Mouse (Mus musculus) G1E-ER4 (cell line): ENCODE data around the gene Sbf1. TPM values are rescaled to one million over a fixed set of nuclear protein-coding genes. Genes with fewer than 3 reads are reported as not detected.

Source experiments
- GATA1 ChIP-seq: IDR thresholded peaks from one replicate; pipeline ENCODE4 v1.8.0; 2012; ENCODE audit warnings: low read length, inconsistent platforms
- polyA plus RNA-seq: library from polyadenylated mRNA; stranded (reverse); fragments of >175 nt; gene quantifications from 2 replicates; pipeline ENCODE4 v1.2.3, GENCODE M21; 2012

Sbf1 gene
- polyA plus RNA-seq, 1 experiment: 140 TPM

DNA sequence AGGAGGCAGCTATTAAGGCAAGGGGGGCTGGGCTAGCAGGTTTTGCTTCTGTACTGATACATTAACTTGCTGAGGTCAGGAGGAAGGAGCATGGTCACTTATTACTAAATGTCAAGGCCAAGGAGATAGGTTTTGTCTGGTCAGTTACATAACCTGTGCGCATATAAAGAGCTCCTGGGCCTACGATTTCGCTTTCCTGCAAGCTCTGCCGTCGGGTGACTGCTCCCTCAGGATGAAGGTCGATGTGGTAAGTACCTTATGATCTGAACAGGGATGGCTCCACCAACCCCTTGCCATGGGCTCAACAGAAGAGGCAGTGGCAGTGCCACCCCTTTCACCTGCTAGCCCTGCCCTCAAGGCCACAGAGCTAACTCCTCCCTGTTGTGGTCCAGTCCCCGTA is 19.2 kb upstream of the Sbf1 start, which contains the start of gene Miox:
Gene Miox, plus strand, starts transcription at position 128 of the 400 bp plus-strand sequence.
- no peak for TF ChIP-seq GATA1

DNA sequence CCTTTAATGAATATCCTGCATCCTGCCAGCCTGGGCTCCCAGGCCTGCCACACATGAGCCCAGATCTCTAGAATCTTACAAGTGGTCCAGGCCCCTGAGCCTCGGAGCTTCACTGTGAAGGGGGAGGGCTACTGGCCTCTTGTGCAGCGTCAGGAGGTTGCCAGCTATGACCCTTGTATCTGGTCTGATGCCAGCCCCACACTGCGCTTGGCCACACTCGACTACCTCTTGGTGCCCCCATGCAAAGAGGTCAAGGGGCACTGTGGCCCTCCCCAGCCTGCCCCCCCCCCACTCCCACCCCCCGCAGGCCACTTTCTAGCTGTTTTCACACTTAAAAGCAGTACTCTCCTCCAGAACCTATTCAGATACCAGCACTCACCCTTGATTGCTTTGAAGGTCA is 11.3 kb upstream of the Sbf1 start:
- no peak for TF ChIP-seq GATA1

DNA sequence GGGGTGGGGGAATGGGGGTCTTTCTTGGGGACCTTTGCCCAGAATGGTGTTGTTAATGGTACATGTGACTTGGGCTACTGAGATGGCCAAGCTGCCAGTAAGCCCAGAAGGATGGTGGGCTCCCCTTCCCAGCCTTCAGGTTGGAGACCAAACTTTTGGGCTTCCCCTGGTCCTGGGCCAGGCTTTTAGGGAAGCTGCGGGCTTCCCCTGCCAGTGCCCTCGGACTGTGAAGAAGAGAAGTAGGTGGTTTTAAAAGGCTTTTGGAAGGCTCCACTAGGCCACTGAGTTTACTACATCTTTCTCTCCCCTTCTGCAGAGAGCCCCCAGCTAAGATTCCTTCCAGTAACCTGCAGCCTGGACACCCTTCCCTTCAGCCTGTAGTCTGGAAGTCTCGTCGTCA is 8.5 kb upstream of the Sbf1 start:
- no peak for TF ChIP-seq GATA1

DNA sequence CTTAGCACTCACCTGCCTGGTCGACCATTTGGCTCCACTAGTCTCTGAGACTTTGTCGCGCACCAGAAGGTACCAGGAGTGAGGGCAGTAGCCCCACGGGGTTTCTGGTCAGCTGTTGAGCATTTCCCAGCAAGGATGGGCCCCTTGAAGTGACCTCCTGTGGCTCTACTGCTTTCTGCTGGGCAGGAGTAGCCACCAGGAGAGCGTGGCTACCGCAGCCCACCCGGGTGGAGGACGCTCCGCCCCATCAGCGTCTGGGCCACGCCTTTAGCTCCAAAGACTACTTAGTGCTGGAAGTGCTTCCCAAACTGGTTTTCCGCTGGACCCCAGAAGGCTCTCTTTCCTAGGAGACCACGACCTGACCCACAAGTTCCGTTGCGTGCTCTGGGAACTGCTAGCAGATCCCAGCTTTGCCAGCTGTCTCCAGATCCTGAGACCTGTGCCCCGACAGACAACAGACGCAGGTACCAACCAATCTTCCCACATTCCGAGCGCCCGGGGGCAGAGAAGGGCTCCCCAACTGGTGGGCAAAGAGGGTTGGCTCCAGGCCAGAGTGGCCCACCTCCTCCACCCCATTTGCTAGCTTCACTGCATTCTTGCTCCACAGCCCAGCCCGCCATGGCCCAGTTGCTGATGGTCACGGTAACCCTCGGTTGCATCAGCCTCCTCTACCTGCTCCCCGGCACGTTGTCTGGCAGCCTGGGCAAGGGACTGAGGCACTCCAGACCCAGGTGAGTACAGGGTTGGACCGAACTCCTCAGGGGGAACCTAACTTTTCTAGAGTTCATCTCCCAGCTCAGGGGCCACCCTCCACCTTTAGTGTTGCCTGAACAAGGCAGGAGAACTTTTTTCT is 7.8 kb upstream of the Sbf1 start, which contains the start of gene Adm2:
Gene Adm2, plus strand, starts transcription at position 51 of the 853 bp plus-strand sequence.
- TF ChIP-seq GATA1: no peak

DNA sequence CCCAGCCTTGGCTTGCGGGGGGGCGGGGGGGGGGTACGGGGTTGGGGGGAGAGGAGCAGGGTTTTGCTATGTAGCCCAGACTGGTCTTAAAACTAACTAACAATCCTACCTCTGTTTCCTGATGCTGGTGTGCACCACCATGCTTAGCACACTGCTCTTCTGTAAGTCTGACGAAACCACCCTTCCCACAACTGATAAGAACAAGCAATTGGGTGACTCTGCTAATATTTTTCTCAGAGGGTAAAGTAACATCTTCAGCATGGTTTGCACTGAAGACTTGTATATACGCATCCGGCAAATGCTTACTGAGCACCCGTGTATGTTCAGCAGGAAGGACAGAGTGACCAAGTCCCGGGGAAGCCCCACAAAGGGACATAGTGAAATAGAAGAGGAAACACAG is 6.2 kb upstream of the Sbf1 start:
- TF ChIP-seq GATA1: peak; percentile 24

DNA sequence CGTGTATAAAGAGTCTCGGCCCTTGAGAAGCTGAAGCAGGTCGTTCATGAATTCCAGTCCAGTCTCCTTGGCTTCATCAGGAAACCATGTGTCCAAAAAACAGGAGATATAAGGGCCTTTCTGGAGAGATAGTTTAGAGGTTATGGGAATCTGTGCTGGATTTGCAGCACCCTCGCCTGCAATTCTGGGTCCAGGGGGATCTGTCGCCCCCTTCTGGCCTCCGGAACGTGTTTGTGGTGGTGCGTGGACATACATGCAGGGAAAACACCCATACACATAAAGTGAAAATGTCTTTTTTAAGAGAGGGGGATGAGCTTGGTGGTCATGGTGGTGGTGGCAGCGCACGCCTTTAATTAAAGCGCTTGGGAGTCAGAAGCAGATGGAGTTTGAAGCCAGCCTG is 1.0 kb upstream of the Sbf1 start:
- TF ChIP-seq GATA1: no peak

DNA sequence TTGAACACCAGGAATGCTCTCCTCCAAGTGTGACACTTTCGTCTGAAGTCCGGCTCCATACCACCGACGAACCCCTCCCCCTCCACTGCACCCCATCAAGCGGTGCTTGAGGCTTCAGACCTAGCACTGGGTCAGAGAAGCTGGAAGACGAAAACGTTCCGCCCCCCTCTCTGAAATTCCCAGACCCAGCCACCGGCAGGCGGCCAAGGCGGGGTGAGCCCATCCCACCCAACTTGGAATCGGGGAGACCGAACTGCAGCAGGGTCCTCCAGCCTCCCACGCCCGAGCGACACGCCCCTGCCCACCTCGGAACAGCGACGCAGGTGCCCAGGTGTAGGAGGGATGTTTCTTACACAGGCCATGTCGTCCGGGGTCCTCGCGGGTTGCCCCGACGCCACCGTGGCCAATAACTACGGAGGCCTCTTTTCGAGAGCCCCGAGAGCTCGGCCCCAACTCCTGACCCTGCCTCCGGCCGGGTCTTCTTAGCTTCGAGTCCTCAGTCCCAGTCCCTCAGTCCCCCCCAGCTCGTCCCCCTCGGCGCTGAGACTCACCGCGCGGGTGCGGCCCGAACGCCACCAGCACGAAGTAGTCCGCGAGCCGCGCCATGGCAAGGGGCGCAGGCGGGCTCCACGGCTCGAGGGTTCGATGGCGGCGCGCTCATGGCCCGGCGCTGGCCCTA is 461 bp downstream of the Sbf1 start:
- TF ChIP-seq GATA1: no peak

DNA sequence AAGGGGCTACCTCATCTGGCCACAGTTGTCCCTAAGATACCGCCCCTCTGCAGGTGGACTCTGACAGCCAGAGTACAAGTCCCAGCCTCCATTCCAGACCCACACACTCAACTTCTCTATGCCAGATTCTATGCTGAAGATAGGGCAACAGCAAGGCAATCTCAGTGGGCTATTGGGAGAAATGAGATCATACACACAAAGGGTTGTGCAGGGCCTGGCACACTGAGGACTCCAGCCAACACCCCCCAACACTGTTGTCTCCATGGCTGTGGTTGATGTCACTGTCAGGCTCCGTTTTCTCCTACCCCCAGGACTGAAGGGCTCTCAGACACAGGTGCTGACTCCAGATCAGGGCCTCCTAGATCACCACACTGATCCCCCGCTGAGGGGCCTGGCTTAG is 1.0 kb downstream of the Sbf1 start:
- no peak for TF ChIP-seq GATA1

DNA sequence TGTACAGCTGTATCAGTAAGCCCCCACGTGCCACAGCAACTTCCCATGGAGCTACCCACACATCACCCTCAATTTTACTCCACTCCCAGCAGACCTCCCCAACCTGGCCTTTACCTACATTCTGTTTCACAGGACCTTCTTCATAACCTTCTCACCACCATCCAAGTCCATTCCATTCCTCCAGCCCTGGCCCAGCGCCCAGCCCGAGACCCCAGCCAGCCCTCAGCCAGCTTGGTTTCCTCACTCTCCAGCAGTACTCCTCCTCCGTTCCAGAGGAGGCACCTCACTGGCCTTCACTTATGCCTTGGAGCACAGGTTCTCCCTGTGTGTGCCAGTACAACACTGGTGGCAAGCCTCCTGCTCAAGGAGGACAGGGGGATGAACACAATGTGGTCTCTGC is 1.8 kb downstream of the Sbf1 start:
- no peak for TF ChIP-seq GATA1

DNA sequence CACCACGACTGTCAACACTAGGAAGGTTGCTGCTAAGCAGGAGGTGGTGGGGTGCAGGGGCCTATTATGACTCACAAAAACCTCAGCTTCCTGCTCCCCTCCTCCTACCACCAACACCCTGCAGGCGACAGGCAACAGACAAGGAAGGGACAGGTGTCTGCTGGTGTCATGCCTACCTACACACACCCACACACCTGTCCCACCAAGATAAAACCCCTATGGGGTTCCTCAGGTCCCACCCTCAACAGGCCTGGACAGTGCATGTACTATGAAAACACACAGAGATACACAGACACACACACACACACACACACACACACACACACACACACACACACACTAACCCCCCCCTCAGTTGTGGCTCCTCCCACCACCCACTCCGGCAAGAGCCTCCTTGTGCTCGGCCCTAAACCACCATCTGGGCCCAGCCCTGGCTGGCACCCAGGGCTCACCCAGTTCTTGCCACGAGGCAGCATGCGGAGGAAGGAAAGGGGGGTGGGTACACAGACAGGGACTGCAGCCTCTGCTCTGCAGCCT is 5.1 kb downstream of the Sbf1 start:
- no peak for TF ChIP-seq GATA1

DNA sequence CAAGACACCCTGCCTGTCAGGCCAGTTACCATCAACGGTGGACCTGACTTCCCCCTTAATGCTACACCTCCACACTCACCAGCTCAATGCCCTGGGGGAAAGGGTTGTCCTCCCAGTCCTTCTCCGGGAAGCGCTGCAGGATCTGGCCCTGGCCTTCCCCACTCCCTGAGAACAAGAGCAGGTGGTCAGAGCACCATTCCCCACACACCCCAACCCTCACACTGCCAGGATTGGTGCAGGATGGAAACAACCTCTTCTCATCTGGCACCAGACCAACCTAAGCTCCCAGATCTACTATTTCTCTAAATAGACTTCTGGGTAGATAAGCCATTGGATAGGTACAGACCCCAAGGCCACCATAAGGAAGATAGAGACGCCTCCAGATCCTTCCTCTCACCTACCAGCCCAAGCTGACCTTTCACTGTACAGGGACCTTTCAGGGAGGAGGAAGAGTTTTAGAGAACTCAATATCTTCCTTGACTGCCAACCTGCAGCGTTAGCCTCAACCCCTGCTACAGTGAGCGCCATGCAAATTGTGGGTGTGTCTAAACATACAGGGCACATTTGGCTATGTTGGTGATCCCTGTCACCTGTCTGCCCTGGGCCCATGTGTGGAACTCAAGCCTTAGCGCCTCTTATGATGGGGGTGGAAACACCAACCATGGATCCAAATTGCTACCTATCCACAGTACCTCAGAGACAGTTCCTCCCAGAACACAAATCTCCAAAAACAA is 6.5 kb downstream of the Sbf1 start:
- TF ChIP-seq GATA1: no peak

DNA sequence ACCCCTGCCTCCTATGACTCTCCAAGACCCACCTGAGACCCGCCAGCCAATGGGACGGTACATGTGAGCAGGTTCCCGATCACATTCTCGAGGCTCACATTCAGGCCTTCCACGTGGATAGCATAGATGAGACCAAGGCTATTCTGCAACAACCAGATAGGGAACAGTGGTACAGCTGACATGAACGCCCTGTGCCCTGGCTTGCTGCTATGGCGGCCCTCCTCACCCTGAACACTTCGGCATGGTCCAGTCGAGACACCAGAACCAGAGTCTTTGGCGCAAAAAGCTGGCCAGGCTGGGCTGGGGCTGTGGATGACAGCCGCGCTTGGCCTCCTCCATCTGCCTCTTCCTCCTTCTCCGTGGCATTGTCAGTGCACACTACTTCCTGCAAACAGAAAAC is 7.7 kb downstream of the Sbf1 start:
- no peak for TF ChIP-seq GATA1

DNA sequence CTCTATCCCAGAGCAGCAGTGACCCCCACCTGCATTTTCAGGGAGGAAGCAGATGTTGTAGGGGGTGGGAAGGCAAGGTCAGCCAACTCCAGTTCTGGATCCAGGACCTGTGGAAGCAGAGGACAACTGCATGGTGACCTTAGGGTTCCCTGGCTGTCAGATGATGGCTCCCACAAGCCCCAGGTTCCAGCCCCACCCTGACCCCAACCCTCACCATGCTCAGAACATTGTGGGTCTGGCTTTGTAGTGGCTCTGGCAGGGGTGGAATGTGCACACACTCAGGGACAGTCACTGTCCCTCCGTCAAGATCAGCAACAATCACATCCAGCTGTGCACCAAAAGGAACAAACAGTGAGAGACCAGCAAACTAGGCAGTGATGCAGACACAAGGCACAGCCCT is 9.1 kb downstream of the Sbf1 start:
- TF ChIP-seq GATA1: no peak

DNA sequence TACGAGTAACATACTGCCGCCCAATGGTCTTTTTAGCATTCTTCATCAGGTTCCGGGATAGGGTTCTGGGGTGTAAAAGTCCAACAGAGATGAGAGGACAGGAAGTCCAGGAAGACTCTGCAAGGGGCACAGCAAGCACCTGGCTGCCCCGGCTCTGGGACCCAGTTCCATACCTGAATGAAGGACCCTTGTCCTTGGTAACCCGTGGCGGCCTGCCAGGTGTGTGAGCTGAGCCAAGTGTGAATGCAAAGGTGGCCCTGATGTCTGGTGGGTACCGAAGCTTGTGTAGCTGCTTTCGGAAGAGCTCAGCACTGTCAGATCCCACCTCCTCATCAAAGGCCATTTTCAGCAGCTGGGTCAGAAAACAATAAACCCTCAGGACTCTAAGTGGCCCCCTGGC is 14.5 kb downstream of the Sbf1 start:
- TF ChIP-seq GATA1: no peak

DNA sequence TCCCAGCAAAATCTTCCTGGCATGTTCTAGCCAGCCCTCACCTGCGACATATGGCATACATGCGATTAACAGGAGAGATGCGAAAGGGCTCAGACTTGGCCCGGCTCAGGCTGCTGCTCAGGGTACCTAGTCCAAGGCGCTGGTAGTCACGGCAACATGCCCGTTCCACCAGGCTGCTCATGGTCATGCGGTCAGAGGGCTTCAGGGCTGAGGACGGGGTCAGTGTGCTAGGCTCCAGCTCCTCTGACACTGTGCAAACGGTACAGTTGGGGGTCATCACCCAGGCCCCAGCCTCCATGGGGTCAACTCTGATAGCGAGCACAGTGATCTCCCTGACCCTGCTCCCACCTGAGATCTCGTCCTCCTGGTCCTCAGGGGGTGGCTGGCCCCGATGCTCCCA is 14.9 kb downstream of the Sbf1 start:
- no peak for TF ChIP-seq GATA1

DNA sequence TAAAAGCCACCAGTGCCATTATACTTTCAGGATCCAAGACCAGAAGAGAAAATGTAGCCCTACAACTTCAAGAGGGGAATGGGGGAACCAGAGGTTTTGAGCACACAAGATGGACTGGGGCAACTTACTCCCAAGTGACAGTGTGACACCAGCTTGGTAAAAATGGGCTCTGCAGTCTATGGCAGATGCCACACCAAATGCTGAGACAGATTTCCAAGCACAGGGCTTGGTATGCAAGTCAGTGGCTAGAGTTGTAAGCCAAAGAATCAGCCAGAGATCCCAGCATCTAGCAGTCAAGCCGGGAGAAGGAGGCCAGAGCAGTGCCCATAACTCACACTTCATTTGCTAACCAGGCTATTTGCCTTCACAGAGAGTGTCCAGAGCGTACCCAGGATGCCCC is 17.4 kb downstream of the Sbf1 start:
- no peak for TF ChIP-seq GATA1
